Mouse (Mus musculus): ENCODE data around the gene Cd55b.
A peak's percentile ranks its signal among the peaks of the same experiment; 100 is the strongest.
"Not testable (repeated sequence)": the region's sequence is repeated elsewhere in the genome, so short reads cannot be mapped to it uniquely, and the experiment has no call there.

Gene Cd55b

DNA sequence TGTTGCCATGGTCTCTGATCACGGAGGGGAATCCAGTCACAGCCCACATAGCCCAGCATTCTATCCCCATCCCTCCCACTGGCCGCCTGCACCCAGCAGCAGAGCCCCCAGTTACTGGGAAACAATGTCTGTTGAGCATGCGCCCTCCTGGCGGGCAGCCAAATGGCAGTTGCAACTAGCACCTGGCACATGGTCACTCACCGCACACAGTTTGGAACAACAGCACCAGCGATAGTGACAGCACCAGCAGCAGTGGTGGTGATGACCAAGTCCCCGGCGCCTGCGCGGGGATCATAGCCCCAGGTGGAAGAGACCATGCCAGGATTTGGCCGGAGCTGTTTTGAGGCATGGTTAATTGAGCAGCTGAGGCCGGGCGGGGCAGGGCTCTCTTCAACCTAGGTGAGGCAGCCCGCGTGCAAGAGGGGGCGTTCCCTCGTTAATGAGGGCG is at the start of gene Cd55b:
Gene Cd55b, minus strand, starts transcription at position 346 of the 448 bp plus-strand sequence.
- no peak for DNase-seq

DNA sequence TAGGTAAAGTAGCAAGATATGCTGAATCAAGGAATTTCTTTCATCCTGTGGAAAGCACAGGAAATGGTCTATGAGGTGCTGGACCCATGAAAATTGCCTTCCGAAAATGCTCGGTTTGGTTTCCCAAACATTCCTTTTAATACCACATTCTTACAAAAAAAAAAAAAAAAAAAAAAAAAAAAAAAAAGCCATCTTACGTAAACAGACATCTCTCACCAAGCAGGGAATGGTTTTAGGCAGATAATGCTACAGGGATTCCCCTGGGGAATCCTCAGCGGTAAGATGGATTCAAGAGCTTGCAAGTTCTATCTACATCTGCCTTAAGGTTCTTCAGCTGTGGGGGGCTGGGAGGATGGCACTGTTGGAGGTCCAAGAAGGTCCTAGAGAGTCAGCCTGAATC is 47.3 kb upstream of the Cd55b start:
- no peak for DNase-seq

DNA sequence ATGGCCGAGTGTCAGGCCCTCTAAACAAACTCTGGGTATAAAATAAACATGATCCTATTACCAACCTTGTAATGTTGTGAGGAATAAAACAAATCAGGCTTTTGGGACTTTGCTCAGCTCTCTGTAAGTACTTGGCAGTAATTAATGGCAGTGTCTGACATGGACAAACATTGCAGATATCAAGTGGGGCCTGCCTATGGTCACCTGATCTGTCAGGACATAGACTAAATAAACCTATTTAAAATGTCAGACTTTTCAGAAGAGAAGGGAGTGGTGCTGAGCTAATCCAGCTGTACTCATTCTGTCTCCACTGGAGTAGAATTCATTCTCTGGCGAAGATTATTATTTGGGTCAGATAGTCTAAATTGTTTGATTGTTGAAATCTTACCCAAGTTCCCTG is 44.6 kb upstream of the Cd55b start:
- no peak for DNase-seq

DNA sequence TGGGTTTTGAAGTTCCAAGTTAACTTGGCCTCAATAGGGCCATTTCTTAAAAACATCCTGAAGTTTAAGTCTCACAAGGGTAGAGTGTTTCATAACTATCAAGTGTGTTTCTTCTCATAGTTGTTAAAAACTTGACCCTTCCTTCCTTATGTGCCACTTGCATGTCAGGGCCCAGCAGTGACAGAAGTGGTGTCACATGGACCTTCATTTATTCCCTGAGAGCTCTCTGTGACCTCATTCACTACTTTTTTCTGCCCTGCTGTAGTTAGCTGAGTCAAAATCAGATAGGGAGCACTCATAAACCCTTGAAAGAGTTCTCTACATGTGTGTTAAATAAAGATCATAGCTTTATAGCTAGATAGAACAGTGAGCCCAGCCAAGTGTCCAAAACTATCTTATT is 41.4 kb upstream of the Cd55b start:
- no peak for DNase-seq

DNA sequence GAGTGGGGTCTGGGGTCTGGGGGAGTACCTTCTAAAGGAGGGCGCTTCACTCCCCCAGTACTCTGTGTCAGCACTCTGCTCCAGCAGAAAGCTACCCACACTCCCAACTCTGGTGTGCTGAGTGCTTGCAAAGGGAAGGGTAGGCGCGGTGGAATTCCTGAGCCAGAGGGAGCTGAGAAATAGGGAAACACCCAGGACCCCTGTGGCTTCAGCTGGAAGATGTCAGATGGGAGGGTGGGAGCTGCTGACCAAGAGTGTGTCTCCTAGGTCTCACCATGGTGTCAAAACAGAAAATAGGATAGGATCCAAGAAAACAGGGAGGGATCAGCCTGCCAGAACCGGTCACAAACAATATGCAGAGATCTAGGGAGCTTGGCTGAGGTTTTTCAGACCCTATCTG is 40.1 kb upstream of the Cd55b start:
- DNase-seq, result no peak

DNA sequence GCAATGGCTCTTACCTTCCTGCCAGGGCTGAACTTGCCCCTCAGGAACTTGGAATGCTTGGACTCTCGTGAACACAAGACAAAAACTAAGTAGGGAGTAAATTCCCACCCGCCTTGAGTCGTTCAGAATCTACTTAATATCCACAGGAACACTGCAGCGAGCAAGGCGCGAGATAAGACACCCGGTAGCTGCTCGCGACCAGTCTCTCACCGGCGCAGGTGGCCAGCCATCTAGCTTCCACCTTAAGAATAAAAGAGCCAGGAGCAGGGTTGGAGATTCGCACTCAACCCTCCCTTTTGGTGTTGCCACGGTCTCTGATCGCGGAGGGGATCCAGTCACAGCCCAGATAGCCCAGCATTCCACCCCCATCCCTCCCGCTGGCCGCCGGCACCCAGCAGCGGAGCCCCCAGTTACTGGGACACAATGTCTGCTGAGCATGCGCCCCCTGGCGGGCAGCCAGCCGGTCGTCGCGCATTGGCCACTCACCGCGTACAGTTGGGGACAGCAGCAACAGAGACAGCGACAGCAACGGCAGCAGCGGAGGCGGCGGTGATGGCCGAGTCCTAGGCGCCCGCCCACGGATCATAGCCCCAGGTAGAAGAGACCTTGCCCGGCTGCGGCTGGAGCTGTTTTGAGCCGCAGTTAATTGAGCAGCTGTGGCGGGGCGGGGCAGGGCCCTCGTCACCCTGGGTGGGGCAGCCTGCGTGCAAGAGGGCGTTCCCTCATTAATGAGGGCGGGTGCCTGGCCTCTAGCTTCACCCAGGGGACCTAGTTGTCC is 39.5 kb upstream of the Cd55b start, which contains the start of gene Cd55:
Gene Cd55, minus strand, starts transcription at position 661 of the 778 bp plus-strand sequence.
- DNase-seq, result peak; percentile 89 to 95

DNA sequence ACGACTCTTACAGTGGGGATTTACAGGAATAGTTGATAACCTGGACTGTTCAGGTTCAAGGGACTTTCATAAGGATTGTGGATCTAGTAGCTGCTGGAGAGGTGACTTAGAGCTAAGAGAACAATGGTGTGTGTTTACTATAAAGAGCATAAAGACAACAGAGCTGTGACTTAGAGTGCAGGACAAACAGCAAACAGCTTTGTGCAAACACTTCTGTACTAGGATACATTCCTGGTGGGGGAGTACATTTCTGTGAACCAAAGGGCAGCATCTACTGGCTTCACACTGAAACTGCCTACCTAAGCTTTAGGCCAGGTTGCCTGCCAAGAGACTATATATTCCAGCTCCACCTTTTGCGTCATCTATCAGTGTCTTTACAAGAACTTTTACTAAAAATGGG is 32.3 kb upstream of the Cd55b start:
- no peak for DNase-seq

DNA sequence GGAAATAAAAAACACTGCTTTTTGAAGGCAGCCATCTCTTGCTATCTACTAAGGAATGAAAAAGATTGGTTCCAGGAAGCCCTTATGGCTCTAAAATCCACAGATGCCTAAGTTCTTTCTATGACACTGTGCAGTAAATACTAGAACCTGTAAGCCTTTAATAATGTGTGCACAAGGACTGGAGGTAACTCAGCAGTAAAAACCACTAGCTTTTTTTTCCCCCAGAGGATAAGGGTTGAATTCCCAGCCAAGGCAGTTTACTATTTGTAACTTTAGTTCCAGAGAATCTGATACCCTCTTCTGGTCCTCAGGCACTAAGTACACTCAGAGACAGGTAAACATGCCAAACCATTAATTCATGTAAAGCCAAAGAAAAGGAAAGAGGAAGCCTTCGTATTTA is 20.1 kb upstream of the Cd55b start:
- DNase-seq, result not testable (repeated sequence)

DNA sequence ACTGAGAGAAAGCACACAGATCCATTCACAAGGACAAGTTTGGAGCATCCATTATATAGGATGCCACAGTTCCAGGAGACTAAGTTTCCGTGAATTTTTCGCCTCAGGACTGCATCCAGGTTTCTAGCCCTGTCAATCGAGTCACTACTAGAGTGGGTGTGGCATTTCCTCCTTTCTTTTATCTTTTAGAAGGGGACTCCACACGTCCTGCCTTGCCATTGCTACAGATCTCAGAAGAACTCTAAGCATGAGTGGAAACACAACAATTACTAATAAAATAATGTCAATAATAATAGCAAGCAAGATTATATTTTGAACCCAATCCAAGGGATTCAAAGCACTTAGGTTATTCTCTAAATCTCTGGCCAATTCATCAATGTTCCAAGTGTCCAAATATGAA is 8.1 kb upstream of the Cd55b start:
- no peak for DNase-seq

DNA sequence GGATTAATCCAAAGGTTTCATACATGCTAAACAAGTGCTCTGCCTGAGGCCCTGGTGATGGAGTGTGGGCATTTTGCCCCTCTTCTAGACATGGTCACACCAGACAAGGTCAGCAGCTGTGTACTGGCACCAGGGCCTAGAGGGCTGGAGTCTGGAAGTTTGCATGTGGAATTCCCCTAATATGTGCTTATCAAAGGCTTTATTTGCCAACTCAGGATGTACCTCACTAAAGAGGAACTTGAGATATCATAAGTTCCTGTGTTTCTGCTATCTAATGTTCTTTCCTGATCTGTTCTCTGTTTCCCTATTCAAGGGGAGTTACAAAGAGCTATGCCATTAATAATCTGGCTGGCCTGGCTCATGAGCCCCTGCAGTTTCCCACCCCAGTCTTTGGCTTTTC is 5.9 kb upstream of the Cd55b start:
- not testable (repeated sequence) for DNase-seq

DNA sequence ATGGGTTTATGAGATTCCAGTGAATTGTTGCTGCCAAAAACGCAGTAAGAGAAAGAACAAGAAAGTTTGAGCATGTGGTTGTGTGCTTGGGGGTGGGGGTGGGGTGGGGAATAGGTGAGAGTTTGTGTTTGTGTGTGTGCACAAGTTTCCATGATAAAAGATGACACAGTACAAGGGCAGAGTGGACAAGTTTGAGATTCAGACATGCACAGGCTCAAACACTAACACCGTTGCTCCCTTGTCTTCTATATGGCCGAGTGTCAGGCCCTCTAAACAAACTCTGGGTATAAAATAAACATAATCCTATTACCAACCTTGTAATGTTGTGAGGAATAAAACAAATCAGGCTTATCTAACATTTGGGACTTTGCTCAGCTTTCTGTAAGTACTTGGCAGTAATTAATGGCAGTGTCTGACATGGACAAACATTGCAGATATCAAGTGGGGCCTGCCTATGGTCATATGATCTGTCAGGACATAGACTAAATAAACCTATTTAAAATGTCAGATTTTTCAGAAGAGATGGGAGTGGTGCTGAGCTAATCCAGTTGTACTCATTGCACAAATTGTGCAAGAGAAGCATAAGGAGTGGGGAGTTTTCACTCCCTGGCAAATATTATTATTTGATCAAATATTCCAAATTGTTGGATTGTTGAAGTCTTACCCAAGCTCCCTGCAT is 4.5 kb upstream of the Cd55b start:
- DNase-seq, result not testable (repeated sequence)

DNA sequence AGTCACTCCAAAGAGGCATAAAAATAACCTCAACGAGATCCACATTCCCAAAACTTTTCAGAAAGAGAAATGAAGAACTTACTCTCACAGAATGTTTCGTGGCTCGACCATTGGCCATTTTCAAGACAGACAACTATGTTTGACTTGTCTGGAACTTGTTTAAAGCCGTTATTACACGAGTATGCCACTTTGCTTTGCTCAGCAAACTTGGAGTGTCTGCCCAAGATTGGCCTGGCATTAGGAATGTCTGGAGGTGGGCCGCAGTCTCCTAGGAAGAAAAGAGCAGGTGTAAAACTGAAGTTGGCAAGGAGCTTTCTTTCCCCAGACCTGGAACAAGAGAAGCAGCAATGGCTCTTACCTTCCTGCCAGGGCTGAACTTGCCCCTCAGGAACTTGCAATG is 776 bp downstream of the Cd55b start:
- DNase-seq, result not testable (repeated sequence)

DNA sequence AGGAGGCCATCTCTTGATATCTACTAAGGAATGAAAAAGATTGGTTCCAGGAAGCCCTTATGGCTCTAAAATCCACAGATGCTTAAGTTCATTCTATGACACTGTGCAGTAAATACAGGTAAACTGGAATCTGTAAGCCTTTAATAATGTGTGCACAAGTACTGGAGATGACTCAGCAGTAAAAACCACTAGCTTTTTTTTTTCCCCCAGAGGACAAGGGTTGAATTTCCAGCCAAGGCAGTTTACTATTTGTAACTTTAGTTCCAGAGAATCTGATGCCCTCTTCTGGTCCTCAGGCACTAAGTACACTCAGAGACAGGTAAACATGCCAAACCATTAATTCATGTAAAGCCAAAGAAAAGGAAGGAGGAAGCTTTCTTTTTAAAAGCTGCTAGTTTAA is 25.7 kb downstream of the Cd55b start:
- DNase-seq, result not testable (repeated sequence)

DNA sequence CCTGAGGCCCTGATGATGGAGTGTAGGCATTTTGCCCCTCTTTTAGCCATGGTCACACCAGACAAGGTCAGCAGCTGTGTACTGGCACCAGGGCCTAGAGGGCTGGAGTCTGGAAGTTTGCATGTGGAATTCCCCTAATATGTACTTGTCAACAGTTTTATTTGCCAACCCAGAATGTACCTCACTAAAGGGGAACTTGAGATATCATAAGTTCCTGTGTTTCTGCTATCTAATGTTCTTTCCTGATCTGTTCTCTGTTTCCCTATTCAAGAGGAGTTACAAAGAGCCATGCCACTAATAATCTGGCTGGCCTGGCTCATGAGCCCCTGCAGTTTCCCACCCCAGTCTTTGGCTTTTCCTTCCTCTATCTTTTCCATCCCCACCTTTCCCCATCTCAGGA is 35.5 kb downstream of the Cd55b start:
- not testable (repeated sequence) for DNase-seq

DNA sequence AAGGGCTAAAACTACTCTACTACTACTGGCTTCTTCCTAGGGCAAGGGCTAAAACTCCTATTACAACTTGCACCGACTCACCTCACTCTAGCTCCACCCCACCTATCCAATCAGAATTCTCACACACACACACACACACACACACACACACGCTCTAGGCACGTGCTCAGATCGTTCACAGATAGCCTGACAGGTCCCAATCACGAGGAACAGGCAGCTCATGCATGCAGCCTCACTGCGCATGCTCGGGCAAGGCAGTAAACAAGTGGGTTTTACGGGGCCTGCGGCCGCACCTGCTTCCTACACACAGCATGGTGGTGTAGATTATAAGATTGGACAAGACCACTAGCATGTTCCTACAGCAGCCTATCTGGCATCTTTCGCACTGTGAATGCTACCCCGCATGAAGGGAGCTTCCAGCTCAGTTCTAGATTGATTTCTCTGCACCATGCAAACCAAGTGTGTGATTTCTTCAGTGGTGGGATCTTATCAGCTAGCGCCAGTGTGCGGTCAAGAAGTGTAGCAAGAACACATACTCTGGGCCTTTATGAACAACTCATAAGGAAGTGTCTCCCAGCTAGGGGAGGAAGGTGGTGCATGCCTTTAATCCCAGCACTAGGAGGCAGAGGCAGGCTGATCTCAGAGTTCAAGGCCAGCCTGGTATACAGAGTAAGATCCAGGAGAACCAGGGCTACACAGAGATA is 44.9 kb downstream of the Cd55b start:
- DNase-seq, result no peak

DNA sequence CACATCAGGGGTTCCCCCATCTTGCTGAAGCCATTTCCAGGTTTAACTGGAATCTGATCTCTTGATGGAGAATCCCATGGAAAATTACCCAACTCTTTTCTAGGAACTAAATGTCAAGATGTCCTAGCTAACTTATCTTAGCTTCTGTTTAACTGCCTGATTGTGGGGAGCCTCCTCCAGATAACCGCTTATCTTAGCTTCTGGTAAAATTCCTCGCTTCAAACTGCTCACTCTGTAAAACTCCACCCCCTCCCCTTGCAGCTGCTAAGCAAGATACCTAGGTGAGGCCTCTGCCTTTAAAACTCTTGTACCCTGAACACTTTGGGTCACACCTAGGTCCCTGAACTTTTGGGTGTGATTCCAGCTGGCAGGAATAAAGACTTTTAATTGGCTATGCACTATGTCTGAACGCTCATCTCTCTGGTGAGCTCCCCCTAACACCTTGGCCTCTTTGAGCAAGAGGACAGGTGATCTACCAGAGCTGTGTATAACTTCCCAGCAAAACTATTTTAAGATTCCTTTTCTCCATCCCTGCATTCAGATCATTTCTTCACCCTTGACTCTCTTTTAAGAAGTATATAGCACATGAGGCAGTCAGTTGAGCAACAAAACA is 48.5 kb downstream of the Cd55b start:
- no peak for DNase-seq

DNA sequence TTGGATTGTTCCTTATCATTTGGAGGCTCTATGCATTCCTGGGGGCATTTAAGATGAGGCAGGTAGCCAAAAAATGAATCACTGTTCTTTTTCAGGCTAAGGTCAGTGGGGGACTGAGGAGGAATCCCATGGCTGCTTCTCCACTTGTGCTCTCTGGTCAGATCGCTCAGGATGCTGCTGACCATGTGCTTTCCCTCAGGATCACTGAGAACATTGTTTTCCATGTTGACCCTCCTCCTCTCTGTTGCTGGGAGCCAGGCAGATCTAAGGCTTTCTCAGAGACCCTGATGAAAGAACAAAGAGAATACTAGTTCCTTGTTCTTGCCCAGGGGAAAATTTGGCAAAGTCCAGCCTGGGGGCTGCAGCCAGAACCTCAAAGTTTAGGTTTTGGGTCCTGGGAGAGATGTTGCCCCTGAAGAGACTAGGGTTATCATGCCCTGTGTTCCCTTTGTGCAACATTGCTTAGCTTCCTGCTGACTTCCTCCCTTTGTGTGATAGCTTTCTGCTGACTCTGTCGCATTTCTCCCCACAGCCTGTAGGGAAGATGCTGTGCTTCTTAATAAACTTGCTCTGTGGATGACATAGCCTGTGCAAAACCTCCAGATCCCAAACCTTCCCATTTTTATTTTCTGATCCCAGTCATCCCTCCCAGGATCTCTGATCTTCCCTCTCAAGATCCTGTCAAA is 49.3 kb downstream of the Cd55b start:
- no peak for DNase-seq

DNA sequence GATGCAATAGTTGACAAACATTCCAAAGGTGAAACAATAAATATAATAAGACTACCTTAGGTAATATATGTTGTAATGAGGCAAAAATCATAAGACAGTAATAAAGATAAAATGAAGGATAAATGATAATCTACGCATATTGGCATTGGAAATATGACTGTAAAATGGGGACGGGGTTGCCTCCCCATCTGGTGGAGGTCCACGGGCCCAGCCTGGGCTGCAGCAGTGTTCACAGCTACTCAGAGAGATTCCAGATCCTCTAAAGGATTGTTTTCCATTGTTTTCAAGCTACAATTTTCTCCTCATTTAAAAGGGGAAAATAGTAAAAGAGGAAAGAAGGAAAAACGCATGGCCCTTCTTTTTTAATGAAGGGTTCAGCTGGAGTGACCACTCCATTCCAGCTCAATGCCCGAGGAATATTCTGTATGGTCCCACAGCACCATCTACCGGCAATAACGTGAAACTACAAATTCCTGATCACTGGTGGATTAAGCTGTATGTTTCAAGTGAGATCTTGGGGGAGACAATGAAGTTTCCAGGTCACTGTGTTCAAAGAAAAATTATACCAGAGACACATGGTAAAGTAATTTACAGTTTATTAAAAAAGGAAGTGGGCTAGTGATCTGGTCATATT is 50.8 kb downstream of the Cd55b start:
- no peak for DNase-seq

DNA sequence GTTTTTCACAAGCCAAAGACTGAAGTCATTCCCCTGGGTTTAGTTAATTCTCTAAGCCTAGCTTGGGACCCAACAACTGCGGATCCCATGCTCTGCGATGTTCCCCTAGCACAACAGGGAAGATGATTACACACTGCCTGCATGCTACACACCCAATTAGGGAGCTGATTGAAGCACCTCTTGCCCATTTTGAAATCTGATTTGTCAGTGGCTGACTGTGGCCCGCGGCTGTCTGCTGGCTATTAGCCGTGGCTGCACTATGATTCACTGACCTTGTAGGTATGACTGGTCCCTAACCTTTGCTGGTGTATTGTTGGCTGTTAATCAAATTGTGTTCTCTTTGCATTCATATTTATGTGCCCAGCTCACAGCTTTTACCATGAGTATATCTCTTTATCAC is 51.5 kb downstream of the Cd55b start:
- DNase-seq, result no peak

DNA sequence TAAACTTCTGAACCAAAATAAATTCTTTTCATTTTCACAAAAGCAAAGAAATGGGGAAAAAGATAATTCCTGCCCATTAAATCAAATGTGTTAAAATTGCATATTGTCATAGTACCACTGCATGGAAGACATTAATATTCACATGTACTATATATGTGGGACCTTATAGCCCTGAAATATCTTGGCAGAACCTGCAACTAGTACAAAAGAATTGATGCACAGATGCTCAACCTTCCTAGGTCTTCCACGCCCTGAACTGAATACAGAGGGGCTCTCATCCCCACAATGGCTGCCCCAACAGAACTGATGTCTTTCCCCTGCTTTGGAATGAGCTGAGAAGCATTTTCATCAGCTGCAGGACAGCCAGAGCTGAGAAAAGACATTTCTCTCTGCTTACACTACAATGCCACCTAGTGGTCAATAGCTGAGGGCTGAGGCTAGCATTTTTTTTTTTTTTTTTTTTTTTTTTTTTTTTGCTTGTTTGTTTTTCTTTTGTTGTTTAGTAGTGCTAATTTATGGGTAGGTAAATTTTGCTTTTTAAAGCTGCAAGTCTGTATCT is 72.7 kb downstream of the Cd55b start:
- DNase-seq, result no peak

DNA sequence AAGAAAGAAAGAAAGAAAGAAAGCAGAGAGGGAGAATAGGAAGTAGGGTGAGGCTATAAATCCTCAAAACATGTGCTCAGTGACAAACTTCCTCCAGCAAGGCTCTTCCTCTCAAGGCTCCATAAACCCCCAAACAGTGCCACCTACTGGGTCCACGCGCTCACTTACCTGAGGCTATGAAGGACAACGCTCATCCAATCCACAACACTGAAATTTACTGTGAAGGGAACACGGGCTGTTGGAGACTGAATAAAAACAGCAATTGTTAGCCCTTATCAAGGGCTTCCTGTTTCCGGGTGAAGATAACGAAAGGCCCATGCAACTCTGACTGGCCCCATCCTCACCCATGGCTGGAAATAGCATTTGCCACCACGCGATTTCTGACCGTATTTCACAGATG is 80.4 kb downstream of the Cd55b start:
- no peak for DNase-seq
